Mouse (Mus musculus): Measurements from ENCODE around the gene Gm28048.

DNA sequence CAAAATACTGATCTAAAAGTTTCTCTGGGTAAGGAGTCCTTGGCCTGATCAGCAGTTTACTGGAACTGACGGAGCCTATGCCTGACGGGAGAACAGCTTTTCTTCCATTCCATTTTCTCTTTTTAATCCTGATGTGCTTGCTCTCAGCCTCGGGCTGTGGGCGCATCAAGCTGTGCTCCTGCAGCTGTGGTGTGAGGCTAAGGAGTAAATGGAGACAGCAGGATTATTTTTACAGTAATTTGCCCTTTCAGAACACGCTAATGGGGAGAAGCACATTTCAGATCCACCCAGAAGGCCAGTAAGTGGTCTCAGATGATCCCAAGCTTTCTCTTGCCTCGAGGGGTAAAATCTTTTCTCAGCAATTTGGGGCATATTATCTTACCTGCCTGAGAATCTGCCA is 107.1 kb downstream of the Gm28048 start:
- TF ChIP-seq CTCF (IDR thresholded peaks at IDR 0.05; ENCODE audit: control insufficient read depth, insufficient read depth, low read length) = no peak
- TF ChIP-seq POLR2A (IDR thresholded peaks at IDR 0.05; ENCODE audit: borderline replicate concordance, control insufficient read depth, low read depth, low read length) = no peak
